Mouse (Mus musculus) limb, embryonic 11.5 days (tissue): ENCODE results near the gene Rep15. TPM values are rescaled to one million over a fixed set of nuclear protein-coding genes. Genes with fewer than 3 reads are reported as not detected.

Source experiments
- ATAC-seq: fragments of 200-750 bp; cut with Nextera tagmentation; 2 replicates; pipeline ENCODE4 v1.8.0; 2017; ENCODE audit warnings: low read depth; ENCODE audit not compliant: insufficient number of reproducible peaks, low FRiP score, low TSS enrichment
- DNase-seq: peaks from one replicate; pipeline ENCODE4 v3.0.0-alpha.2; 2015; ENCODE audit warnings: low spot score
- H3K27ac ChIP-seq: fragments of 300-500 bp; sonication (generic); replicated peaks from 2 replicates; pipeline ENCODE4 v1.5.1; 2014; ENCODE audit warnings: low read depth, mild to moderate bottlenecking, low read length
- H3K27me3 ChIP-seq: fragments of 300-500 bp; sonication (generic); 2 replicates; pipeline ENCODE4 v1.6.1; 2014; ENCODE audit warnings: mild to moderate bottlenecking, low read length, mixed read lengths; ENCODE audit not compliant: control insufficient read depth, insufficient read depth
- H3K36me3 ChIP-seq: fragments of 300-500 bp; sonication (generic); 2 replicates; pipeline ENCODE4 v1.6.1; 2014; ENCODE audit warnings: mild to moderate bottlenecking, low read length, moderate library complexity, mixed read lengths; ENCODE audit not compliant: control insufficient read depth, insufficient read depth
- H3K4me1 ChIP-seq: fragments of 300-500 bp; sonication (generic); 2 replicates; pipeline ENCODE4 v1.6.1; 2014; ENCODE audit warnings: low read length, mixed read lengths; ENCODE audit not compliant: control insufficient read depth, insufficient read depth
- H3K4me2 ChIP-seq: fragments of 300-500 bp; sonication (generic); 2 replicates; pipeline ENCODE4 v1.6.1; 2014; ENCODE audit warnings: low read depth, mild to moderate bottlenecking, moderate library complexity; ENCODE audit not compliant: severe bottlenecking
- H3K4me3 ChIP-seq: fragments of 300-500 bp; sonication (generic); 2 replicates; pipeline ENCODE4 v1.5.1; 2014; ENCODE audit warnings: low read depth, low read length
- H3K9ac ChIP-seq: fragments of 300-500 bp; sonication (generic); 2 replicates; pipeline ENCODE4 v1.6.1; 2014; ENCODE audit warnings: mild to moderate bottlenecking, low read length
- H3K9me3 ChIP-seq: fragments of 300-500 bp; sonication (generic); 2 replicates; pipeline ENCODE4 v1.6.1; 2016; ENCODE audit warnings: low read length; ENCODE audit not compliant: control insufficient read depth
- WGBS: fragments of 180-500 bp; shearing (Covaris S2); extraction: QIAGEN DNeasy Blood & Tissue Kit; methylation state at CpG from one replicate; pipeline ENCODE4 v1.1.7; 2014; 5-methylcytosine and 5-hydroxymethylcytosine counted together
- polyA plus RNA-seq: library from polyadenylated mRNA; unstranded; fragments of >200 nt; fragmentation: Nextera tagmentation; extraction: Ambion mirVana; gene quantifications from 2 replicates; pipeline ENCODE4 v1.2.1, GENCODE M21; 2014

Rep15 gene
- polyA plus RNA-seq, 1 experiment from 2014 or later: 1.3 TPM

DNA sequence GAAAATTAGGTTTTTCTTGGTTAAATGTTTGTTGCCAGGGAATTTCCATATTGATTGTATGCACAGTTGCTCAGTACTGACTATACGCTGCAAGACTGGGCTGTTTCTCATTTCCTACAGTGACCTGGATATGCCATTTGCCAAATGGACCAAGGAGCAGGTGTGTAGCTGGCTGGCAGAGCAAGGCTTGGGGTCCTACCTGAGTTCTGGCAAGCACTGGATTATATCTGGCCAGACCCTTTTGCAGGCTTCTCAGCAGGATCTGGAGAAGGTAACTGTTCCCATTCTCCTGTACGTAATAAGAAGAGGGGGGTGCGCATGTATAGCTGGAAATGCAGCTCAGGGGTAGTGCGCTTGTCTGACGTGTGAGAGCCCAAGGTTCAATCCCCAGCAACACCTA, 11.2 kb upstream of the Rep15 start:
- no peak overlapping the region for H3K4me2 ChIP-seq
- no peak overlapping the region for H3K4me3 ChIP-seq
- no peak overlapping the region for H3K27ac ChIP-seq
- ATAC-seq (no peak), DNase-seq (no peak)
- H3K9ac ChIP-seq: no peak overlapping the region
- no peaks in the 10 kb centered on the region for H3K9me3 ChIP-seq
- 96% methylated on average over 5 of the region's 5 CpGs for WGBS
- no peaks in the 10 kb centered on the region for H3K4me1 ChIP-seq
- H3K36me3 ChIP-seq: no peaks in the 10 kb centered on the region
- H3K27me3 ChIP-seq: no peaks in the 10 kb centered on the region

DNA sequence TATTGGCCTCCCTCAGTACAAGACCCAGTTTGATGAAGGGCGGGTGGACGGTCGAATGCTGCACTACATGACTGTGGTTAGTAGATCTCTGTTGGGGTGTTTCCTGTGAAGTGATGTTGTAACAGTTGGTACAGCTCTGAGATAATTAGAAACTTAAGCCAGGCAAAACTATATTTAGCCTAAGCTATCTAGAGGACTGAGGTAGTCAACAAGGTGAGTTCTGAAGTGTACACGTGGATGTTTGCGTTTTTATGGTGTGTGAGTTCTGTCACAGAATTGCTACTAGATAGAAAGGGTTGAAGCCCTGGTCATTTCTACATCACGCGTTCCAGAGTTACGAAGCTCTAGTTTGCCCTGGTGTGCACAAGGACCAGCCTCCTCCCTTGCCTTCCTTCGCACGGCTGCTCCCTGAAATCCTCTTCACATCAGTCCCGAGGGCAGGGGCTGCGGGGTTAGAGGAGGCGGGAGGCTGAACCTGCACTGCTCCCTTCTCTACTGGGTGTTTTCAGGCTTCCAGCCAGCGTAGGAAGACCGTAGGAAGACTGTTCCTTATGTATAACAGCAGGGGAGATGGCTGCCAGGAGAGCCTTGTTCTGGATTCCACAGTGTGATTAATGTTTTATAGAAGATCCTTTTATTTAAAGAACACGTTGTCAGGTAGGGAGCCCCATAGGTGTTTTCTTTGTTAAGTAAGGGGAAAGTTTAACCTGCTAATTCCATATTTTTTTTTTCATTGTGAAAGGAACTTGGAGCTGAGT, 9.8 kb upstream of the Rep15 start:
- no peaks in the 10 kb centered on the region for H3K9me3 ChIP-seq
- no peak overlapping the region for H3K9ac ChIP-seq
- ATAC-seq: no peak
- no peak for DNase-seq
- no peak overlapping the region for H3K4me3 ChIP-seq
- H3K36me3 ChIP-seq: no peaks in the 10 kb centered on the region
- no peaks in the 10 kb centered on the region for H3K4me1 ChIP-seq
- no peak overlapping the region for H3K4me2 ChIP-seq
- H3K27ac ChIP-seq: no peak overlapping the region
- 91% methylated on average over 16 of the region's 16 CpGs for WGBS
- no peaks in the 10 kb centered on the region for H3K27me3 ChIP-seq

DNA sequence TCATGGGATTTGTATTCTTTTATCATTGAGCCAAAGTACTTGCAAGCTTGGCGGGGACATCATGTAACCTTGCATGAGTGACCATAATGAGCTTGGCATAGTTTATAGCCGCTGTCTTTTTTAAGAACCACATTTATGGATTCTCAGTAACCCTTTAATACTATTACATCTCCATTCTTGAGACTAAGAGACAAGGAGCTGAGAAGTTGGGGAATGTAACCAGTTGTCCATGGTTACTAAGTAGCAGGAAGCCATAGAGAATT, 9.3 kb upstream of the Rep15 start:
- WGBS: 92% methylated on average over 2 of the region's 2 CpGs
- no peaks in the 10 kb centered on the region for H3K4me1 ChIP-seq
- no peaks in the 10 kb centered on the region for H3K36me3 ChIP-seq
- no peak overlapping the region for H3K9ac ChIP-seq
- H3K4me3 ChIP-seq: no peak overlapping the region
- no peak for DNase-seq
- H3K4me2 ChIP-seq: no peak overlapping the region
- H3K27me3 ChIP-seq: no peaks in the 10 kb centered on the region
- H3K27ac ChIP-seq: no peak overlapping the region
- no peak for ATAC-seq
- no peaks in the 10 kb centered on the region for H3K9me3 ChIP-seq

DNA sequence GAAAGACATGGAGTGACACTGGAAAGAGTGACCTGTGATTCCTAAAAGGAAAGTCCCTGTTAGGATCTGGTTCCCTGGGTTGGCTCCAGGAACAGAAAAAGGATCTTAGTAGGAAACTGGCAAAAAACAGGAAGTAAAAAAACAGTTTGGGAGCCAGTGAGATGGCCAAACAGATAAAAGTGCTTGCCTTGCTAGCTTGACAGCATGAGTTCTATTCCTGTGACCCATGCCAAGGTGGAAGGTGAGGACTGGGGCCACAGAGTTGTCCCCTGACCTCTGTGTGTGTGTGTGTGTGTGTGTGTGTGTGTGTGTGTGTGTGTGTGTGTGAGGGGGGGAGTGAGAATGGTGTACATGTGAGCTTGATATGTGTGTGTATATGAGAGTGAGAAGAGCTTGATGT, 8.8 kb upstream of the Rep15 start:
- ATAC-seq (no peak), DNase-seq (no peak)
- Histone ChIP-seq H3K4me1 (no peaks in the 10 kb centered on the region), H3K4me2 (no peak overlapping the region), H3K27me3 (no peaks in the 10 kb centered on the region), H3K36me3 (no peaks in the 10 kb centered on the region), H3K9me3 (no peaks in the 10 kb centered on the region), H3K9ac (no peak overlapping the region), H3K27ac (no peak overlapping the region), H3K4me3 (no peak overlapping the region)

DNA sequence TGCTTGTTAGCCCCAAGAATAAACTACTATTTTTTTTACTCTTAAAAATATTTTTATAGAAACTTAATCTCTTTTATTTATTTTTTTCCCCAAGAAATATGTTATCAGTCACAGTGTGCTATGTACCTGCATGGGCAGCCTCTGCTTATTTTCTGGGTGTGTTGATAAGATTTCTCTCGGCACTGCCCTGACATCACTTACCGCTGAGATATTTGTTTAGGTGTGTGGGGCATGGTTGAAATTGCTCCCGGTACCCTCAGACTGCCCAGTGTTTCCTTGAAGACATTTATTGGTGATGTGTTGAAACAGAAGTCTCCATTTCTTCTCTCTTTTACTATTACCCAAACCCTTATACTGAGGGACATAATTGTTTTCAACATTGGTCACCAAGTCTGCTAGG, 7.6 kb upstream of the Rep15 start:
- DNase-seq (no peak), ATAC-seq (no peak)
- H3K27ac ChIP-seq: no peak overlapping the region
- no peaks in the 10 kb centered on the region for H3K27me3 ChIP-seq
- 91% methylated on average over 3 of the region's 3 CpGs for WGBS
- H3K4me1 ChIP-seq: no peaks in the 10 kb centered on the region
- H3K36me3 ChIP-seq: no peaks in the 10 kb centered on the region
- H3K4me3 ChIP-seq: no peak overlapping the region
- H3K9ac ChIP-seq: no peak overlapping the region
- H3K9me3 ChIP-seq: no peaks in the 10 kb centered on the region
- no peak overlapping the region for H3K4me2 ChIP-seq

DNA sequence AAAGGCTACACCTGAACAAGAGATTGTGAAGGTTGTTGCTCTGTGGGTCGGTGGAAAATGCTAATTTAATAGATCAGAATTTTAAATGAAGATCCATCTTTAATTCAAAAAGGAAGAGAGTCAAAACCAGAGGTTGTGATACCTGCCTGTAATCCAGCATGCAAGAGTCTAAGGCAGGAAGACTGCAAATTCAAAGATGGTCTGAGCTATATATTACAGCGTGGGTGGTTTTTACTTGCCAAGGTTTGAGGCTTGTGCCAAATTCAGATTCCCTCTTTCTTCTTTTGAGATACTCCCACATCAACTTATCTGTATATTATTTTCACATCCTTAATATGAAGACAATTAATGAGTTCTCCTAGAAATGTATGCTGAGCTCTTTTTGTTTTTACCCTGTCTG, 4.0 kb upstream of the Rep15 start:
- H3K36me3 ChIP-seq: no peaks in the 10 kb centered on the region
- no peaks in the 10 kb centered on the region for H3K27me3 ChIP-seq
- no peak for DNase-seq
- H3K9me3 ChIP-seq: no peaks in the 10 kb centered on the region
- no peak overlapping the region for H3K27ac ChIP-seq
- H3K4me1 ChIP-seq: no peaks in the 10 kb centered on the region
- H3K4me2 ChIP-seq: no peak overlapping the region
- 92% methylated on average over 2 of the region's 2 CpGs for WGBS
- H3K4me3 ChIP-seq: no peak overlapping the region
- ATAC-seq: no peak
- H3K9ac ChIP-seq: no peak overlapping the region

DNA sequence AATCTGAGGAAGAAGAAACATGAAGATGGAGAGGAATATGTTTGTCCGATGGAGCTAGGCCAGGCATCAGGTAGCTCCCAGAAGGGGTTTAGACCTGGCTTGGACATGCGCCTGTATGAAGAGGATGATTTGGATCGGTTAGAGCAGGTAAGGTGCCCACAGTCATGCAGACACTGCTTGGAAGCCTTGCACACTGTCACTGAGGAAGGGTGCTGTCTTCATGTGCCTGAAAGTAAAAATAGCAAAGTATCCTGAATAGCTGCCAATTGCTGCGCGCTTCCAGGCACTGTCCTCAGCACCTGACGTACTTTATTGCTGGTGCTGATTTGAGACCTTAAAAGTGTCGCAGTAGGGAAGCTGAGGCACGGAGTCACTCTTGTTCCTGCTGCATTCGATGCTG, 2.8 kb upstream of the Rep15 start:
- Histone ChIP-seq H3K27me3 (no peaks in the 10 kb centered on the region), H3K4me2 (no peak overlapping the region), H3K9me3 (no peaks in the 10 kb centered on the region), H3K36me3 (no peaks in the 10 kb centered on the region), H3K4me3 (no peak overlapping the region), H3K27ac (no peak overlapping the region), H3K4me1 (no peaks in the 10 kb centered on the region), H3K9ac (no peak overlapping the region)
- DNase-seq (no peak), ATAC-seq (no peak)
- WGBS: 93% methylated on average over 9 of the region's 9 CpGs

DNA sequence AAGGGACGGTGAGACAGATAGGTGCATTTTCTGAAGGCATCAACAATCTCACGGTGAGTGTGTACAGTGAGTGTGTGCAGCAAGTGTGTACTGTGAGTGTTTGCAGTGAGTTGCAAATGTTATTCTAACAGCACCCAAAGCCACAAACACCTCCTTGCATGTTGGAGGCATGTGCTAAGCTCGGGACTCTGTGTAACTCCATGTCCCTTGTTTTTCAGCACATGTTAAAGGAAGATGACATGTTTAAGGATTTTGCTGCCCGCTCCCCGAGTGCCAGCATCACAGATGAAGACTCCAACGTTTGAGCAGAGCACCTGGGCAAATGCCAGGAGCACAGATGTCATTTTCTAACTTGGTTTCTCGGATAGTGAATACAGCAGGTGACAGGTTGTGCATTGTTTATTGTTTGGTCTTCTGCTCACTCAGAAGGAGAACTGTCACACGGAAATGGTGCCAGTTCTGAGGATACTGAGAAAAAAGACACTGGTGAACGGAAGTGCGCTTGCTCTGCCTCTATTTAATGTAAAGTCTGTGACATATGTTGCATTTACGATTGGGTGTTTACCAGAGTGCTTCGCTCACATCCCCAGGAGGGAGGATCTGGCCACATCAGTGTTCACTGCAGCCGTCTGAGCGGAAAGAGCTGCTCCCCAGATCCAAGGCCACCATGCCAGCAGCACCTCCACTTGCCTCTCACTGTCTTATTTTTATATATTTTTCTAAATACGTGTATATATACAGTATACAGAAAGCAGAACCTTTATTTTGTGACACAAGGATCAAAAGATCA, 2.1 kb upstream of the Rep15 start:
- Histone ChIP-seq H3K27ac (no peak overlapping the region), H3K9me3 (no peaks in the 10 kb centered on the region), H3K9ac (no peak overlapping the region), H3K4me3 (no peak overlapping the region), H3K4me1 (no peaks in the 10 kb centered on the region), H3K4me2 (no peak overlapping the region), H3K36me3 (no peaks in the 10 kb centered on the region), H3K27me3 (no peaks in the 10 kb centered on the region)
- 89% methylated on average over 15 of the region's 15 CpGs for WGBS
- DNase-seq (no peak), ATAC-seq (no peak)
